Mouse (Mus musculus) heart, embryonic 13.5 days (tissue): ENCODE measurements around the gene Gm4981. TPM values are rescaled to one million over a fixed set of nuclear protein-coding genes. Genes with fewer than 3 reads are reported as not detected.

Experiments
- ATAC-seq: fragments of 200-750 bp; cut with Nextera tagmentation; 2 replicates; pipeline ENCODE4 v1.8.0; 2017; ENCODE audit warnings: moderate TSS enrichment; ENCODE audit not compliant: insufficient number of reproducible peaks, low FRiP score, low TSS enrichment; ENCODE audit errors: extremely low read depth
- H3K27ac ChIP-seq: fragments of 300-500 bp; sonication (generic); replicated peaks from 2 replicates; pipeline ENCODE4 v1.5.1; 2015; ENCODE audit warnings: moderate library complexity, mild to moderate bottlenecking, inconsistent platforms
- H3K27me3 ChIP-seq: fragments of 300-500 bp; sonication (generic); replicated peaks from 2 replicates; pipeline ENCODE4 v1.6.1; 2015; ENCODE audit warnings: mild to moderate bottlenecking, inconsistent platforms
- H3K36me3 ChIP-seq: fragments of 300-500 bp; sonication (generic); 2 replicates; pipeline ENCODE4 v1.6.1; 2015; ENCODE audit warnings: mild to moderate bottlenecking, inconsistent platforms
- H3K4me1 ChIP-seq: fragments of 300-500 bp; sonication (generic); 2 replicates; pipeline ENCODE4 v1.6.1; 2015; ENCODE audit warnings: inconsistent platforms
- H3K4me2 ChIP-seq: fragments of 300-500 bp; sonication (generic); 2 replicates; pipeline ENCODE4 v1.6.1; 2015; ENCODE audit warnings: inconsistent platforms, mild to moderate bottlenecking, moderate library complexity
- H3K4me3 ChIP-seq: fragments of 300-500 bp; sonication (generic); 2 replicates; pipeline ENCODE4 v1.5.1; 2015; ENCODE audit warnings: moderate library complexity, mild to moderate bottlenecking, inconsistent platforms
- H3K9ac ChIP-seq: fragments of 300-500 bp; sonication (generic); 2 replicates; pipeline ENCODE4 v1.6.1; 2015; ENCODE audit warnings: inconsistent platforms, mild to moderate bottlenecking, moderate library complexity
- H3K9me3 ChIP-seq: fragments of 300-500 bp; sonication (generic); 2 replicates; pipeline ENCODE4 v1.6.1; 2016; ENCODE audit warnings: inconsistent platforms
- whole genome bisulfite sequencing: fragments of 180-500 bp; shearing (Covaris S2); methylation state at CpG from one replicate; pipeline ENCODE4 v1.1.7; 2015; ENCODE audit warnings: mixed read lengths; 5-methylcytosine and 5-hydroxymethylcytosine counted together
- polyA plus RNA-seq: library from polyadenylated mRNA; unstranded; fragments of >200 nt; fragmentation: Nextera tagmentation; extraction: Ambion mirVana; gene quantifications from 2 replicates; pipeline ENCODE4 v1.2.1, GENCODE M21; 2015

The Gm4981 gene
- polyA plus RNA-seq, 1 experiment from 2014 or later = not detected

GRCm38 (mm10) chr10:58217366-58217765 is 19.1 kb downstream of the Gm4981 start:
- H3K4me1 ChIP-seq = no peaks in the 10 kb centered on the region
- H3K4me2 ChIP-seq = no peak overlapping the region
- H3K36me3 ChIP-seq = no peaks in the 10 kb centered on the region
- ATAC-seq = no peak
- H3K9ac ChIP-seq = no peak overlapping the region
- 66% methylated on average over 3 of the region's 3 CpGs for WGBS
- peaks cover 4% of the 10 kb centered on the region for H3K9me3 ChIP-seq
- H3K4me3 ChIP-seq = no peak overlapping the region
- H3K27ac ChIP-seq = no peak overlapping the region
- no peaks in the 10 kb centered on the region for H3K27me3 ChIP-seq

- 0 out of 2 replicates have a peak, but pooled peaks cover 12% of the 10 kb centered on the region for H3K9me3 ChIP-seq
- H3K4me1 ChIP-seq = no peaks in the 10 kb centered on the region
- no peak for ATAC-seq
- H3K36me3 ChIP-seq = no peaks in the 10 kb centered on the region
- no peak overlapping the region for H3K4me2 ChIP-seq
- no peak overlapping the region for H3K9ac ChIP-seq
- 70% methylated on average over 1 of the region's 1 CpGs for WGBS
- no peaks in the 10 kb centered on the region for H3K27me3 ChIP-seq
- no peak overlapping the region for H3K4me3 ChIP-seq
- no peak overlapping the region for H3K27ac ChIP-seq
These were observed 21.1 kb downstream of the Gm4981 start for GRCm38 (mm10) chr10:58215353-58215752.

- 72% methylated on average over 5 of the region's 5 CpGs for WGBS
- Histone ChIP-seq H3K9me3 (0 out of 2 replicates have a peak, but pooled peaks cover 12% of the 10 kb centered on the region), H3K27ac (no peak overlapping the region), H3K36me3 (no peaks in the 10 kb centered on the region), H3K27me3 (no peaks in the 10 kb centered on the region), H3K4me2 (no peak overlapping the region), H3K9ac (no peak overlapping the region), H3K4me1 (no peaks in the 10 kb centered on the region), H3K4me3 (no peak overlapping the region)
- ATAC-seq = no peak
These were observed 21.6 kb downstream of the Gm4981 start for GRCm38 (mm10) chr10:58214934-58215333.

GRCm38 (mm10) chr10:58214497-58214896 is 22.0 kb downstream of the Gm4981 start:
- no peaks in the 10 kb centered on the region for H3K4me1 ChIP-seq
- H3K4me3 ChIP-seq = no peak overlapping the region
- H3K27me3 ChIP-seq = no peaks in the 10 kb centered on the region
- H3K36me3 ChIP-seq = no peaks in the 10 kb centered on the region
- ATAC-seq = no peak
- H3K27ac ChIP-seq = no peak overlapping the region
- no peak overlapping the region for H3K9ac ChIP-seq
- no peak overlapping the region for H3K4me2 ChIP-seq
- 0 out of 2 replicates have a peak, but pooled peaks cover 15% of the 10 kb centered on the region for H3K9me3 ChIP-seq

- Histone ChIP-seq H3K4me1 (no peaks in the 10 kb centered on the region), H3K4me2 (no peak overlapping the region), H3K27ac (no peak overlapping the region), H3K4me3 (no peak overlapping the region), H3K27me3 (no peaks in the 10 kb centered on the region), H3K9ac (no peak overlapping the region), H3K36me3 (no peaks in the 10 kb centered on the region), H3K9me3 (peaks cover 23% of the 10 kb centered on the region)
- 64% methylated on average over 7 of the region's 7 CpGs for WGBS
- ATAC-seq = no peak
These were observed 24.3 kb downstream of the Gm4981 start for GRCm38 (mm10) chr10:58212230-58212629.

GRCm38 (mm10) chr10:58211213-58211612 is 25.3 kb downstream of the Gm4981 start:
- H3K9me3 ChIP-seq = peaks cover 28% of the 10 kb centered on the region
- ATAC-seq = no peak
- WGBS = 69% methylated on average over 2 of the region's 2 CpGs

GRCm38 (mm10) chr10:58210514-58210913 is 26.0 kb downstream of the Gm4981 start:
- Histone ChIP-seq H3K27me3 (no peaks in the 10 kb centered on the region), H3K4me1 (no peaks in the 10 kb centered on the region), H3K9ac (no peak overlapping the region), H3K4me3 (no peak overlapping the region), H3K4me2 (no peak overlapping the region), H3K9me3 (peaks cover 33% of the 10 kb centered on the region), H3K36me3 (no peaks in the 10 kb centered on the region), H3K27ac (no peak overlapping the region)
- no peak for ATAC-seq
- WGBS = 53% methylated on average over 1 of the region's 1 CpGs

More at GRCm38 (mm10) chr10:58211213-58211612, 25.3 kb downstream of the Gm4981 start:
- Histone ChIP-seq H3K9ac (no peak overlapping the region), H3K27me3 (no peaks in the 10 kb centered on the region), H3K27ac (no peak overlapping the region), H3K4me3 (no peak overlapping the region), H3K4me2 (no peak overlapping the region), H3K4me1 (no peaks in the 10 kb centered on the region), H3K36me3 (no peaks in the 10 kb centered on the region)

GRCm38 (mm10) chr10:58209710-58210467 is 26.6 kb downstream of the Gm4981 start:
- Histone ChIP-seq H3K27me3 (no peaks in the 10 kb centered on the region), H3K4me2 (no peak overlapping the region), H3K4me3 (no peak overlapping the region), H3K27ac (no peak overlapping the region), H3K9ac (no peak overlapping the region), H3K36me3 (no peaks in the 10 kb centered on the region), H3K4me1 (no peaks in the 10 kb centered on the region), H3K9me3 (peaks cover 33% of the 10 kb centered on the region)
- ATAC-seq = no peak
- 54% methylated on average over 2 of the region's 2 CpGs for WGBS

GRCm38 (mm10) chr10:58206639-58207404 is 29.7 kb downstream of the Gm4981 start:
- ATAC-seq = no peak
- H3K27me3 ChIP-seq = no peaks in the 10 kb centered on the region
- WGBS = 75% methylated on average over 4 of the region's 4 CpGs

GRCm38 (mm10) chr10:58205986-58206385 is 30.5 kb downstream of the Gm4981 start:
- peaks cover 22% of the 10 kb centered on the region for H3K9me3 ChIP-seq
- H3K9ac ChIP-seq = no peak overlapping the region
- no peaks in the 10 kb centered on the region for H3K36me3 ChIP-seq
- no peak overlapping the region for H3K4me2 ChIP-seq
- no peak for ATAC-seq
- H3K4me3 ChIP-seq = no peak overlapping the region
- H3K4me1 ChIP-seq = no peaks in the 10 kb centered on the region
- WGBS = 28% methylated on average over 1 of the region's 1 CpGs
- no peaks in the 10 kb centered on the region for H3K27me3 ChIP-seq
- no peak overlapping the region for H3K27ac ChIP-seq

More at GRCm38 (mm10) chr10:58206639-58207404, 29.7 kb downstream of the Gm4981 start:
- Histone ChIP-seq H3K4me1 (no peaks in the 10 kb centered on the region), H3K4me2 (no peak overlapping the region), H3K9me3 (peaks cover 26% of the 10 kb centered on the region), H3K9ac (no peak overlapping the region), H3K4me3 (no peak overlapping the region), H3K27ac (no peak overlapping the region), H3K36me3 (no peaks in the 10 kb centered on the region)
